Mouse (Mus musculus) adrenal gland, adult 2 months (tissue): Measurements from ENCODE around the gene Inhba. TPM values are rescaled to one million over a fixed set of nuclear protein-coding genes. Genes with fewer than 3 reads are reported as not detected.

Experiments
- DNase-seq: peaks from one replicate; pipeline ENCODE4 v3.0.0; 2021
- polyA plus RNA-seq: library from polyadenylated mRNA; depleted of rRNA; stranded (reverse); fragments of >200 nt; gene quantifications from 2 replicates; pipeline ENCODE4 v1.2.3, GENCODE M21; 2012
- total RNA-seq, 2 experiments: library from RNA; stranded (reverse); gene quantifications; 2 replicates each; pipeline ENCODE4 v1.2.3; 2021

Gene Inhba
- total and polyA plus RNA-seq, 3 experiments, result 0.45 to 2.0 (median 1.1) TPM

DNA sequence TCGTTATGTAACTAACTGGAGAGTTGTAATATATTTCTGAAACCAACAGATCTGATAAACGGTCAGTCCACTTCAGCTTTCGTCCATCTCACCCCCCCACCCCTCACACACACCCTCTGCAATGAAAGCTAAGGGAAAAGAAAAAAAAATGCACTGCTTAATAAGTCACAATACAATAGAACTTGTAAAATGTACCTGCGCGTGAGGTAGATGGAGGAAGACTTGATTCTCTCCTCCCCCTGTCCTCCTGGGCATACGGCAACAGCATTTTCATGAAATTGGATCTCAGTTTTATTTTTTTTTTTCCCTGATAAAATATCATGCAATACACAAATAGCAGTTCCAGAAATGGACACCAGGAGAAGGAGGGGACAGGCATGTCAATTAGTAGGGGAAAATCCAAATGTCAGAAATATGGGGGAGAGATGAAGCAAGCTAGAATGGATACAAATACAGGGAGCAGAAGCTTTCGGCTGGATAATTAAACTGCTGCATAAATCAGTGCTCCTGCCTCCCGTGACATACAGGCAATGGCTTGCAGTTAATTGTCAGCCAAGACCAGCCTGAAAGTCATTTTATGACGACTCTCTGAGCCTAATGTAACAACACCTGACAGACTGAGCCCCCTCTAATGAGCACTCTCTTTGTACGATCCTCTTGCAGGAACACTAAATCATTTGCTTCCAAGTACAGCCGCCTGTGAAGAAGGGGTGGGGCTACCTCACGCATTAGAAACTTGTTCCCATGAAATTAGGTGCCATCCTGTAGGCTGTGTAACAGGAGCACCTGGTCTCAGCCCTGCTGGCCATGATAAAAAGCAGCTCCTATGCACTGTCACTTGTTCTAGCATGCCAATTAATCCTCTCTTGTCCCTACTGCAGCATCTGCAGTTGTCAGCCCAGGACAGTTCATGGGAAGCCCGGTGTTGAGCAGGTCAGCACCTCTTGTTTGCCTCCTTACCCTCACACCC lies 11.7 kb downstream of the Inhba start:
- no peak for DNase-seq

DNA sequence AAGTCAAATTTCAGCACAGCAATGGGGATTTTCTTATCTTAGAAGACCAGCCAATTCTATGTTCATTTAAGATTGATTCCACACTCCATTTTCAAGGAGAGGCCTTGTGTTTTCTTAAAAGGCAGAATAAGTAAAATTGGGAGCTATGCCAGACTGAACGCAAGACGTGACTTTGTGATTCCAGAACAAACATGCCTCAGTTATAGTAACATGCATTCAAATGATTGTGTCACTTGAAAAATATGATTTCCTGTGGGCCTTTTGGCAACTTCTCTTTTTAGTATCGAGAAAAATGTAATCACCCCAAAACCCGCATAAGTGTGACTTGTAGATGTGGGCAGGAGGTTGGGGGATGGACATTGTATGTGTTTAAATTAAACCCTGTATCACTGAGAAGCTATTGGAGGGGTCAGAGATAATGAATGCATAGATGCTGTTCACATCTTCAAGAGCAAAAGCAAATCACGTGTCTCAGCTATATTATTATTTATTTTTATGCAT lies 19.0 kb downstream of the Inhba start:
- no peak for DNase-seq

GRCm38 (mm10) chr13:16032425-16032824 lies 20.8 kb downstream of the Inhba start:
- no peak for DNase-seq

DNA sequence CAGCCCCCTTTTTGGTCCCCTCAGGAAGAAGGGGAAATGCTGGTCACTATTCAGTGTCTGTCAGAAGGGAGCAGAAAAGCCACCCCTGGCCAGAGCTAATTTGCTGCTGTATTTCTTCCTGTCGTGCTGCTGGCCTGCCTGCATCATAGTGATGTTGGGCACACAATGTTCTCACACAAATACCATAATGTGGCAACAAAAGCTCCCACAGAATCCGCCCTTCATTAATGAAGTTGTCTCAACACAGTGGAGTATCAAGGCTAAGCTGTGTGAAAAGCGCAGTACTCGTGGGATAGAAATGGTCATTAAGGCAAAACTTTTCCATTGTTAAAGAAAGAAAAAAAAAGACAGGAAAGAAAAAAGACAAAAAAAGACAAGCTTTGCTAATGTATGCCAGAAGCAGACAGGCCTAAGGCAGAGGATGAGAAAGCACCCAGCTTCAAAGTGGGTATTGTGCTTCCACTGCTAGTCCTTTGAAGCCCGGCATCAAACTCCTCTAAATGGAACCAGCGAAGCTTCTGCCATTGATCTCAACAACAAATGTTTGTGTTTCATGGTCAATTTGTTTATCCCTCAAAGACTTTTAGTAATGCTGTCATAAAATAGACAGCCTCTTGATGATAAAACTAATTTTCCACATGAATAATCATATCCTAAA lies 21.4 kb downstream of the Inhba start:
- DNase-seq, result no peak

GRCm38 (mm10) chr13:16069079-16069478 lies 57.4 kb downstream of the Inhba start:
- no peak for DNase-seq

DNA sequence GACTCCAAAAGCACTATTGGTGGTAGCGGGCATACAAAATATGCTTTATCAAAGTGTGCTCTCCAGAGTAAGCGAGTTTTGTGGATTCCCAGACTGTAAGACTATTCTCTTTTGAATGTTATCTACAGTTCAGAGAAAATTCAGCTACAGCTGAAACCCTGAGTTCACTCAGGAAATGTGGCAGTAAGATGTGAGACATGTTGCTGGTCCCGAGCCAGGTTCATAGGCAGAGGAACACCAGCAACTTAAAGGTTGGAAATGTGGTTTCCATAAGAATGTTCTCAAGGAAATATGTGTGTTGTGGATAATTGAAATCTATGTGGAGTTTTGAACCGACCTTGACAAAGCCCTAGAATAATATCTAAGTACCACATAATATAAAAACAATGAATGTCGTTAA lies 65.6 kb downstream of the Inhba start:
- no peak for DNase-seq

- DNase-seq, result no peak
These were observed 66.6 kb downstream of the Inhba start for GRCm38 (mm10) chr13:16078216-16078731.

- no peak for DNase-seq
These were observed 68.6 kb downstream of the Inhba start for GRCm38 (mm10) chr13:16080205-16080604.
